Mouse (Mus musculus) lung, embryonic 15.5 days (tissue): ENCODE measurements around the gene Itga3. TPM values are rescaled to one million over a fixed set of nuclear protein-coding genes. Genes with fewer than 3 reads are reported as not detected.
A peak's percentile ranks its signal among the peaks of the same experiment; 100 is the strongest.

Experiments used
- ATAC-seq: fragments of 200-750 bp; cut with Nextera tagmentation; 2 replicates; pipeline ENCODE4 v1.8.0; 2017; ENCODE audit warnings: moderate number of reproducible peaks, borderline replicate concordance; ENCODE audit not compliant: low FRiP score, low TSS enrichment; ENCODE audit errors: extremely low read depth
- H3K27ac ChIP-seq: fragments of 300-500 bp; sonication (generic); 2 replicates; pipeline ENCODE4 v1.5.1; 2015; ENCODE audit warnings: moderate library complexity, mild to moderate bottlenecking, inconsistent platforms
- H3K27me3 ChIP-seq: fragments of 300-500 bp; sonication (generic); 2 replicates; pipeline ENCODE4 v1.6.1; 2015; ENCODE audit warnings: inconsistent platforms
- H3K36me3 ChIP-seq: fragments of 300-500 bp; sonication (generic); 2 replicates; pipeline ENCODE4 v1.6.1; 2015; ENCODE audit warnings: inconsistent platforms
- H3K4me1 ChIP-seq: fragments of 300-500 bp; sonication (generic); 2 replicates; pipeline ENCODE4 v1.6.1; 2015; ENCODE audit warnings: inconsistent platforms
- H3K4me2 ChIP-seq: fragments of 300-500 bp; sonication (generic); 2 replicates; pipeline ENCODE4 v1.6.1; 2015; ENCODE audit warnings: inconsistent platforms, mild to moderate bottlenecking, moderate library complexity
- H3K4me3 ChIP-seq: fragments of 300-500 bp; sonication (generic); 2 replicates; pipeline ENCODE4 v1.5.1; 2015; ENCODE audit warnings: mild to moderate bottlenecking, inconsistent platforms
- H3K9ac ChIP-seq: fragments of 300-500 bp; sonication (generic); 2 replicates; pipeline ENCODE4 v1.6.1; 2015; ENCODE audit warnings: inconsistent platforms
- H3K9me3 ChIP-seq: fragments of 300-500 bp; sonication (generic); 2 replicates; pipeline ENCODE4 v1.6.1; 2016; ENCODE audit warnings: inconsistent platforms
- WGBS: fragments of 180-500 bp; shearing (Covaris S2); methylation state at CpG from one replicate; pipeline ENCODE4 v1.1.7; 2015; 5-methylcytosine and 5-hydroxymethylcytosine counted together
- polyA plus RNA-seq: library from polyadenylated mRNA; unstranded; fragments of >200 nt; fragmentation: Nextera tagmentation; extraction: Ambion mirVana; gene quantifications from 2 replicates; pipeline ENCODE4 v1.2.1, GENCODE M21; 2015

Itga3 gene
- polyA plus RNA-seq, 1 experiment from 2014 or later: 27.3 TPM

DNA sequence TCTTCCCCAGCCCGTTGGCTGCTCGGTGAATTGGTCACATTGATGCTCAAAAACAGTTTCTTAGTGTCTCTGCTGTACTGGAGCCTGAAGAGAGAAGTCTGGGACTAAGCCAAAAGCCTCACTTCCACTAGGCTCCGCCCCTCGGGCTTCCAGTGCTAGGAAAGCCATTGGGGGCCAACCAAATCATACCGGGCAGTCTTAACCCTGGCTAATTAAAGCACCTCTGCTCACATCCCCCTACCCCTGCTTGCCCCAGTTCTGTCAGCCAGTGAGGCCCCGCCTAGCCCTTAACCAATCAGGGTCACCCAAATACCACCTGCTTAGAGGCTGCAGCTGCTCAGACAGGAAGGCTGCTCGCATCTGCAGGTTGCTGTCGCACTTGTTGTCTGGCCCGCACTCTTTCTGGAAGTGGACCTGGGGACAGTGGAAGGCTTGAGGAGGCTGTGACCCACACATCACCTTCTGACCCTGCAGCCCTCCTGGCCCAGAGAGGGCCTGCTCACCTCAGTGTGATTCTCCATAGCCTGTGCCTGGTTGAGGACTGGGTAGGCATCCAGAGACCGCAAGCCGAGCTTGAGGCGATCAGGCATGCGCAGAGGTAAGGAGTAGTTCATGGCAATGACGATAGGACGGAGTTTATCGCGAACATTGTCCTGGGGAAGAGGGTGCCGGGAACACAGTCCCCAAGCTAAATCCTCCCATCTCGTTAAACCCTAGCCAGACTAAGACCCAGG is 19.7 kb downstream of the Itga3 start:
- Histone ChIP-seq H3K27ac (no peak overlapping the region), H3K27me3 (no peaks in the 10 kb centered on the region), H3K9ac (no peak overlapping the region), H3K4me3 (no peak overlapping the region), H3K4me1 (no peaks in the 10 kb centered on the region), H3K9me3 (no peaks in the 10 kb centered on the region), H3K36me3 (peaks cover 43% of the 10 kb centered on the region), H3K4me2 (no peak overlapping the region)
- WGBS: 52% methylated on average over 19 of the region's 19 CpGs
- no peak for ATAC-seq

DNA sequence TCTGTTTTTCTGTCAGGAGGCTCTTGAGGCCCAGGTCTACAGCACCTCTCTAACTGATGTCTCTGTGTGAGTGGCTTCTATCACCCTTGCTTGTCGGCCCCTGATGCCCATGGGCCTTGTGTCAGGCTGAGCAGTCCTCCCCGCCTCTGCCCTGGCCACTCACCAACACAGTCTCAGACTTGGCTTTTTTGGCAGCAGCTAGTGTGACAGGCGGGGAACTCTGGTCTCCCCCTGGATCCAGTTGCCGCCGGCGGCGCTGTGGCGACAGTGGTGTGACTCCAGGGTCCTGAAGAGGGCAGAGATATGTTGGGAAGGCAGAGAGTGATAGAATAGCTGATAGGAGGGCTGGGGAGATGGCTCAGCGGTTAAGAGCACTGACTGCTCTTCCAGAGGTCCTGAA is 23.5 kb downstream of the Itga3 start:
- 65% methylated on average over 9 of the region's 9 CpGs for WGBS
- Histone ChIP-seq H3K4me3 (no peak overlapping the region), H3K36me3 (peaks cover 31% of the 10 kb centered on the region), H3K4me2 (no peak overlapping the region), H3K4me1 (no peaks in the 10 kb centered on the region), H3K9ac (no peak overlapping the region), H3K9me3 (no peaks in the 10 kb centered on the region), H3K27me3 (no peaks in the 10 kb centered on the region), H3K27ac (no peak overlapping the region)
- no peak for ATAC-seq

DNA sequence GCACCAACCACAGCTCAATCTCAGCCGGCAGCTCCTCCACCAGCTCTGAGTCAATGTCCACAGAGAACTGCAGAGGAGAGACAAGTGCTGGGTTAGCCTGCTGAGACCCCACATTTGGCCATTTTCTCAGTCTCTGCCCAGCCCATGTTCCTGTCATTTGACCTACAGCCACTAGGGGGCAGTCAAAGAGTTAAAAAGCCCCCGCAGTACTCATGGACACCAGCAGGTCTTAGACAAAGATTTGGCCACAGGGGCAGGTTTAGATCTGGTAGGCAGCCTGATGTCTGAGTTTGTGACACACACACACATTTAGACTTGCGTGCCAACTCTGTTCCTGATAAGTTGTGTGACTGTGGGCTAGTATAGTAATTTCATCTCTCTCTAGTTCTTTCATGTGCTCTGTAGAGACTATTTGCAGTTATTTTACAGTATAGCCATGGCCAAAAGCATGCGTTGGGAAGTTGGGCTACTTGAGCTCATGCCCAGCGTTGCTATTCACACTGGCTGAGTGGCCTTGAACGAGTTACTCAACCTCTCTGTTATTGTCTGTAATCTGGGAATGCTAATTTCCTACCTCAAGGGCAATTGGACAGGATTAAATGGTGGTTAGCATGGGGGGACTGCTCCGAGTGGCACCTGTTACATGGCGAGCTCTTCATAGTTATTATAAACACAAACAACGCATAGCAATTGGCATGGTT is 29.5 kb downstream of the Itga3 start:
- H3K9me3 ChIP-seq: no peaks in the 10 kb centered on the region
- 0 out of 2 replicates have a peak, but pooled peaks have one; percentile 27 for ATAC-seq
- 48% methylated on average over 9 of the region's 9 CpGs for WGBS

DNA sequence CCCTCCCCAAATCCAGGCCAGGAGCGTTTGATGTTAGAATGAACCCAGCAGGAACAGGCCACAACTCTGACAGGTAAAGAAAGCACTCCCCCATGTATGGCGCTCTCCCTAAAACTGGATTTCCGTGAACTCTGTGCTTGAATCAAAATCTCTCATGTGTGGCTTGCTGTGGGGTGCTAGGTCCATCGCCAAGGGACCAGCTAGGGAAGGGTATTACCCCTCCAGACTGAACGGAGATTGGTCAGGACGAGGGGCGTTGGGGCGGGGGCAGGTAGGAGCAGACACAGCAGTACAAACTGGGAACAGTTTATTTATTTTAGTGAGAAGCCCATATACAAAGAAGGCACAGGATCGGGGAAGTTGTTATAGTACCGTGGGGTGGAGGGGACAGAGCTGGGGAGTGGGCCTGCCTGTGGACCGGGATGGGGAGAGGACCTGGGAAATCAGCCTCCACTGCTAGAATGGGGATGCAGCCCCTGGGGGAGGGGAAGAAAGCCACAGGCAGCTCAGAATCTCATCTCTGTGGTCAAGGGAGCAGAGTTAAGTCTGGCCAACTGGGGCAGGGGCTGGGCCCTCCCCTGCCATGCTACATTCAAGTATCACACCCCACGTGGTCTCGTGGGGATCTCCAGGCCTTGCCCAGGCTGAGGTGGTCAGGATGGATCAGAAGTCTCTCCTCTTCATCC is 32.3 kb downstream of the Itga3 start:
- ATAC-seq: no peak
- peaks cover 19% of the 10 kb centered on the region for H3K4me1 ChIP-seq
- no peak overlapping the region for H3K9ac ChIP-seq
- H3K4me3 ChIP-seq: no peak overlapping the region
- no peak overlapping the region for H3K4me2 ChIP-seq
- no peaks in the 10 kb centered on the region for H3K9me3 ChIP-seq
- 45% methylated on average over 13 of the region's 13 CpGs for WGBS
- H3K36me3 ChIP-seq: peaks cover 11% of the 10 kb centered on the region
- no peaks in the 10 kb centered on the region for H3K27me3 ChIP-seq
- H3K27ac ChIP-seq: no peak overlapping the region

More for the DNA sequence above, 29.5 kb downstream of the Itga3 start:
- H3K36me3 ChIP-seq: peaks cover 24% of the 10 kb centered on the region
- H3K4me1 ChIP-seq: no peaks in the 10 kb centered on the region
- no peak overlapping the region for H3K27ac ChIP-seq
- H3K4me3 ChIP-seq: no peak overlapping the region
- H3K27me3 ChIP-seq: no peaks in the 10 kb centered on the region
- H3K4me2 ChIP-seq: no peak overlapping the region
- no peak overlapping the region for H3K9ac ChIP-seq

DNA sequence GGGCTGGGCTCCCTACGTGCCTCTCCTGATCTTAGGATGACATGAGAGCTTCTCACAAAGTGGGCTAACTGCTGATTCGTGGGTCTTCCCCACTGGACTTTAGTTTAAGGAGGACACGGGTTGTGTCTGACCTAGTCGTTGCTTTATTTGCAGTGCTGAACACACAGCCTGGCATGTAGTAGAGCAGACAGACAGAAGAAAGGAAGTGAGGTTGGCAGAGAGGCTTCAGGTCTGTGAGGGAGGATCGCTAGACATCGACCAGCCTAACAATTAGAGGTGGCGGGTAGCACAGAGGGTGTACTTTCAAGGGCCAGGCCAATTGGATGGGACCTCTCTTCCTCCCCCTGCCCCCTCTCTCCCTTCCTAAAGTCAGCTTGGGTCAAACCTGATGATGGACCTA is 33.0 kb downstream of the Itga3 start:
- ATAC-seq: no peak
- no peak overlapping the region for H3K27ac ChIP-seq
- H3K4me2 ChIP-seq: no peak overlapping the region
- H3K4me1 ChIP-seq: peaks cover 19% of the 10 kb centered on the region
- H3K4me3 ChIP-seq: no peak overlapping the region
- no peaks in the 10 kb centered on the region for H3K9me3 ChIP-seq
- H3K9ac ChIP-seq: no peak overlapping the region
- 52% methylated on average over 7 of the region's 7 CpGs for WGBS
- peaks cover 11% of the 10 kb centered on the region for H3K36me3 ChIP-seq
- H3K27me3 ChIP-seq: no peaks in the 10 kb centered on the region

DNA sequence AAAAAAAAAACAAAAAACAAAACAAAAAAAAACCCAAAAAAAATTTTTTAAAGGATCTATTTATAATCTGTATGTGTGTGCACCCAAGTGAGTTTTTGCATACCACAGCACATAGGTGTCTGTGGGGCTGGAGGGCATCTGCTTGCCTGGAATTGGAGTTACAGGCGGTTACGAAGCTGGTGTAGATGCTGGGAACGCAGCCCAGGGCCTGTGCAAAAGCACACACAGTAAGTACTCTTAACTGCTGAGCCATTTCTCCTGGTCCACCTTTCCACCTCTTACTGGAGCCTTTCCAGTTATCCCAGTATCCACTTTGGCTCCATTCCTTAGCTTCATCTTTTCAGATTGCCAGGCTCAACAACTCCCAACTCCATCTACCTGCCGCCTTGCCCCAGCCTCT is 33.5 kb downstream of the Itga3 start:
- ATAC-seq: no peak
- no peaks in the 10 kb centered on the region for H3K27me3 ChIP-seq
- 81% methylated on average over 4 of the region's 4 CpGs for WGBS

DNA sequence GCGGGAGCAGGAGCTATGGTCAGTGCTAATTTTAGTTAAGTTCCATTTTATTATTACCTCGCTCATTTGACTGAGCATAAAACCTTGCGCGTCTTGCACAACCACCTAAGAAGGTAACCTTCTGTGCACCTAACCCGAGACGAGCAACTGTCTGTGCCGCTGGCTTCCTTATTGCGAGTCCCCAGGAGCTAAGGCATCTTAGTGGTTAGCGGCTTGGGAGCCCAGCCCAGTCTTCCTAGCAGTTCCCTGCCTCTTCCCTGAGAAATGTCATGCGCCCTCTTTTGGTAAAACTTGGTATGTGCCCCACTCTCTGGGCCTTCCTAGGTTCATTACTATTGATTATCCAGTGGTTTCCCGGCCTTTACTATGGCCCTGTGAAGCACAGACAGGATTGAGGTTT is 34.5 kb downstream of the Itga3 start:
- H3K4me1 ChIP-seq: peaks cover 19% of the 10 kb centered on the region
- peak overlapping the region; percentile 73 for H3K4me3 ChIP-seq
- peaks cover 14% of the 10 kb centered on the region for H3K36me3 ChIP-seq
- H3K9ac ChIP-seq: peak overlapping the region; percentile 31; the same call in 1 of the 2 replicates
- H3K4me2 ChIP-seq: peak overlapping the region; percentile 85
- peak; percentile 21; the same call in 1 of the 2 replicates for ATAC-seq
- 2% methylated on average over 11 of the region's 11 CpGs for WGBS
- H3K27ac ChIP-seq: 0 out of 2 replicates have a peak overlapping the region, but pooled peaks have one; percentile 34
- no peaks in the 10 kb centered on the region for H3K27me3 ChIP-seq
- no peaks in the 10 kb centered on the region for H3K9me3 ChIP-seq

More for the DNA sequence above, 33.5 kb downstream of the Itga3 start:
- Histone ChIP-seq H3K36me3 (peaks cover 14% of the 10 kb centered on the region), H3K4me2 (no peak overlapping the region), H3K4me3 (no peak overlapping the region), H3K9me3 (no peaks in the 10 kb centered on the region), H3K27ac (no peak overlapping the region), H3K4me1 (peaks cover 19% of the 10 kb centered on the region), H3K9ac (no peak overlapping the region)

DNA sequence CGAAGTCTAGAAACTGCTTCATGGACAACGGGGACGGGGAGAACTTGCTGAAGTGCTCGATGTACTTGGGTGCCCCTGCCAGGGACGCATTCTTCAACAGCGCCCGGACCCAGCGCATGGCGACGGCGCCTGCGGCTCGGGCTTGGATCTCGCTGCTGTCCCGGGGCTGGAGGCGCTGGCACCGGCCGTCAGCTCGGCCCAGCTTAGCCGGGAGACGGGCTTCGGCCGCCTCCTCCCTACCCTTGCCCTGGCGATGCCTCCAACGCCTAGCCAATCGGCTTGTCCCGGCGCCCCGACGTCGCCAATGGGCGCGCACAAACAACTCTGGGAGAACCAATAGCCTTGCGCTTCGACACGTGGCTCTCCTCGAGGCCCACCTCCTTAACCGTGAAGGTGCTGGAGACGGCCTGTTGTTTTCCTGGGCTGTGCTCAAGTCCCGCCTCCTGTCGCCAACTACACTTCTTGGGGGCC is 35.4 kb downstream of the Itga3 start, which contains the start of gene Pdk2:
Pdk2 (minus strand) TSS at position 216 of the 471 bp plus-strand sequence.
- Histone ChIP-seq H3K4me2 (peak within 1 kb of the TSS; percentile 85), H3K9me3 (no peaks in the 10 kb centered on the region), H3K9ac (peak within 1 kb of the TSS; percentile 72), H3K36me3 (peaks cover 11% of the 10 kb centered on the region), H3K4me1 (peaks cover 19% of the 10 kb centered on the region), H3K27ac (peak within 1 kb of the TSS; percentile 76), H3K4me3 (peak within 1 kb of the TSS; percentile 73), H3K27me3 (no peaks in the 10 kb centered on the region)
- under 1% methylated on average over 41 of the region's 41 CpGs for WGBS
- peak; percentile 97 for ATAC-seq

DNA sequence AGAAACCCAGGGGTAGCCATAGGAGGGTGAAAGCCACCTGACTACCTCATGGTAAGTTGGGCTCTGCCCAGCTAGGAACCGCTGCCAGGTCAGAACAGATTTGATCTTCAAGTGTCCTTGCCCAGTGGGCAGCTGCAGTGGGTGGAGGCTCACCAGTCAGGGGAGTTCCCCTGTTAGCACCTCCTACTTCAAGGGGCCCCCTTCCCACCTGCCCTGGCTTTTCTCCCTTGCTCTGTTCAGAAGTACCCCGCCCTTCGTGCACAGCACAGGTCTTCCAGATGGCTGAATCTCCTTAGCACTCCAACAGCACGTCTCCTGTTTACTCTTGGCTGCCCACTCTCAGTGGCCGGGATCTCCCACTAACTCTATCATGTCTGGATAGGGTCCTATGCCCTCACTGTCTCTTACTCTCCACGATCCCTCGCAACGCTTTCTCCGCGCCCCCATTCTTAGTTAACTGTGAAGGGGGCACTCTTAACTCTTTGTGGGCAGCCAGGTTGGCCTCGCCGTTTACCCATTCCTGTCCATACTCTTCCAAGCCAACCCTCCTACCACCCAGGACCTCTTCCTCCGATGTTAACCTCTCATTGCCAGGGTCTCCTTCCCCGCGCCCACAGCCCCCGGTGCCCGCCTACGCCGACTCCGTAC is 36.0 kb downstream of the Itga3 start:
- ATAC-seq: peak; percentile 50
- H3K4me1 ChIP-seq: peaks cover 19% of the 10 kb centered on the region
- H3K9ac ChIP-seq: peak overlapping the region; percentile 72
- H3K36me3 ChIP-seq: peaks cover 10% of the 10 kb centered on the region
- no peaks in the 10 kb centered on the region for H3K27me3 ChIP-seq
- peak overlapping the region; percentile 76 for H3K27ac ChIP-seq
- H3K4me3 ChIP-seq: peak overlapping the region; percentile 73
- WGBS: 2% methylated on average over 20 of the region's 20 CpGs
- no peaks in the 10 kb centered on the region for H3K9me3 ChIP-seq
- H3K4me2 ChIP-seq: peak overlapping the region; percentile 85

DNA sequence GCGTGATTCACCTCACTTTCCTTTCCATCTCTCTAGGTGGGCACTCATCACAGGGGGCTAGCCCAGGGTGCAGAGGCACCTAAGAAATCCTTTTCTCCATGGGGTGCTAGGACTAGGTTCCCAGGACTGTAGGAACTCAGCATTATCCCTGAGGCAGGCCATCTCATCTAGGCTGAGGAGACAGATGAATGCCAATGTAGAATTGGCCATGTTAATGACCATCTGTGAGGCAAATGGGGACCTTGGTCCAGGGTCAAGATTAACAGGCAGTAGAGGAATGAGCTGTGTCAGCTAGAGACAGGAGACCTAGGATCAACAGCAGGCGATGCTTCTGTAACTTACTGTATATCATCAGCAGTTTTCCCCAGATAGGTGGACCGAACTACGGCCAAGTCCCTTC is 36.8 kb downstream of the Itga3 start:
- no peaks in the 10 kb centered on the region for H3K9me3 ChIP-seq
- 70% methylated on average over 4 of the region's 4 CpGs for WGBS
- no peak overlapping the region for H3K9ac ChIP-seq
- no peak overlapping the region for H3K4me3 ChIP-seq
- peak overlapping the region; percentile 76; the same call in 1 of the 2 replicates for H3K27ac ChIP-seq
- ATAC-seq: no peak
- H3K4me2 ChIP-seq: peak overlapping the region; percentile 85
- H3K4me1 ChIP-seq: peaks cover 23% of the 10 kb centered on the region
- no peaks in the 10 kb centered on the region for H3K27me3 ChIP-seq
- peaks cover 6% of the 10 kb centered on the region for H3K36me3 ChIP-seq
